Mouse (Mus musculus) naive thymus-derived CD4-positive, alpha-beta T cell, adult 2 months (primary cell): ENCODE data around the gene Sh3bp5l.
A peak's percentile ranks its signal among the peaks of the same experiment; 100 is the strongest.
"Not testable (repeated sequence)": the region's sequence is repeated elsewhere in the genome, so short reads cannot be mapped to it uniquely, and the experiment has no call there.

Source experiments
- DNase-seq: peaks from one replicate; pipeline ENCODE4 v3.0.0-alpha.2; 2011; ENCODE audit warnings: low read depth

Gene Sh3bp5l

DNA sequence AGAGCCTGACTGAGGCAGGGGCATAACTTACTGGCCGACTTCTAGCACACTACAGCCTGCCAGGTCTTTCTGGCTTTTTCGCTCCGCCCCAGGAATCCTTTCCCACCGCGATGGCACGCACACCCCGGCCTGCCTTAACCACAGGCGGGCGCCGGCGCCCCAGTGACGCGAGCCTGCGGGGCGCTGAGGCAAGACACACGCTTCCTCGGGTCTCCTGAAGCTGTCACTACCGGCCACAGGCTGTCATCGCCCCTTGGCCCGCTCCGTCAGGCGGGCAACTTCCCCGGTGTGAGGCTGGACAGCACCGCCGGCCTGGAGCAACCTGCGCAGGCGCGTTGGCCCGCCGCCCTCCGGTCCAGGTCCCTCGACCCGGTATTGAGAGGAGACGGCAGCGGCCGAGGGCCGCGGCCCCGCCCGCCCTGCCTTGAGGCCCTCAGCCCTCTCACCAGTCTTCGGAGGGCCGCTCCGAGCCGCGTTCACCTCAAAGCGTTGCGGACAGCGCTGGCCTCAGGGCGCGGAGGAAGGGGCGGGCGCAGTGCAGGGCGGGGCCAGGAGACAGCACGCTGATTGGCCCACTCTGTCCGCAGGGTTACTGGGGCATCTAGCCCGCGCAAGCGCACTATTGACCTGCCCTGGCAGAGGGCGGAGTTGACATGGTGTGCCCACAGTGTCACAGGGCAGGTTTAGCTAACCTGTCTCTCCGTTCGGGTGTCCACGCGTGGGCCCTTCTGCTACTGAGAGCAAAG, 7.5 kb upstream of the Sh3bp5l start:
- DNase-seq: peak; percentile 97

DNA sequence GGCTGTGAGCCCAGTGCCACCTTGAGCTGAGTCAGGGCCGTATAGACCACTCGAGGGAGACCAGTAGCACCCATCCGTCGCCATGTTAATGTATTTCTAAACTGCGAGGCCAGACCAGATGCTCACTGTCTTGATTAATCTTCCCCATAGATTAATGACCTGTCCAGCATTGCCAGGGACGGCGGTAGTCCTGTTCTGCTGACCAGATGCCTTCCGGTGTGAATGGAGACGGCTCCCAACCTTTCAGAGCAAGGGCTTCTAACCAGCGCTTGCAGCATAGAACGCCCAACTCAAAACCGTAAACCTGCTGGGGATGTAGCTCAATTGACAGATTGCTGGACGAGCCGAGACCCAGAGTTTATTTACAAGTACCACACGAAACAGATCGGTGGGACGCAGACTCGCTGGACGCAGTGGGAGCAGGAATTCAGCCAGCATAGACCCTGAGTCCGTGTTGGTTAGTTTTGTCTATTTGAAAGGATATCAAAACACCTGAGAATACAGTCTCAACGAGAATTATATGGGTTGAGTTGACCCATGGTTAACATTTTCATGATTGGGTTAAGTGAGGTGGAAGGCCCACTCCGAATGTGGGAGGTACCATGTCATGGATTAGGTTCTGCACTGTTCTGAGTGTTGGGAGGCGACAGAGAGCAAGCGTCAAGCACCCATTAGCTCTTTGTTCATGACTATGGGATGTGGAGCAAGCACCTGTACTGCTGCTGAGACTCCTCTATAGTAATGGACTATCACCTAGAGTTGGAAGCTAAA, 6.8 kb upstream of the Sh3bp5l start:
- DNase-seq: peak; percentile 34

GRCm38 (mm10) chr11:58324614-58325229, 5.8 kb upstream of the Sh3bp5l start:
- DNase-seq: no peak

DNA sequence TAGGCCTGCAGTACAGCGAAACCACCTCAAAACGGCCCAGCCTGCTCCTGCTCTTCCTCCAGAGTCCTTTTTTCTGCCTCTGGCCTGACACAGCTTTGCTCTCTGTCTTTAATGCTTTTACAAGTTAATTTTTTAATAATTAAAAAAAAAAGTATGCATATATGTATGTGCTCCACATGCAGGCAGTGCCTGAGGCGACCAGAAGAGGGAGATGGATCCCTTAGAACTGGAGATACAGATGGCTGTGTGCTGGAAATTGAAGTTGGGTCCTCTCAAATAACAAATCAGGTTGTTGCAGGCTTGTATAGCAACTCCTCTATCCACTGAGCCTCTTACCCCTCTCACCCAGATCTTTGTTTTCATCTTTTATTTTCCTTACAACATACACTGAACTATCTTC, 3.7 kb upstream of the Sh3bp5l start:
- peak; percentile 60 for DNase-seq

DNA sequence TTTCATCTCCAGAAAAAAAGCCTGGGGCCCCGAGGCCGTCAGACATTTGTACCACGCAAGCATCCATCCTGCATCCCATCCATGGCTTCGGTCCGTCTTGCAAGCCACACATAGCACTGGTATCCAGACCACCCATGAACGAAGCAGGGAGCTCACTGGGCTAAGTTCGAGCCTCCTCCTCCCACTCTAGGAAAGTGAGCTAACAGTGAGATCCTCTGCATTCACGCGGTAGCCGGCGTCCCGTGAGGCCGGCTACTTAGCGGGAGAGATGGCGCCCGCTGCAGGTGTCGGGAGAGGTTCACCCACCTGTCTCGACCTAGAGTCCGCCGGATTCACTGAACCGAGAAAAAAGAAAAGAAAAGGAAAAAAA, 633 bp upstream of the Sh3bp5l start:
- DNase-seq: no peak

- DNase-seq: no peak
Observed at GRCm38 (mm10) chr11:58331149-58331495, 598 bp downstream of the Sh3bp5l start.

DNA sequence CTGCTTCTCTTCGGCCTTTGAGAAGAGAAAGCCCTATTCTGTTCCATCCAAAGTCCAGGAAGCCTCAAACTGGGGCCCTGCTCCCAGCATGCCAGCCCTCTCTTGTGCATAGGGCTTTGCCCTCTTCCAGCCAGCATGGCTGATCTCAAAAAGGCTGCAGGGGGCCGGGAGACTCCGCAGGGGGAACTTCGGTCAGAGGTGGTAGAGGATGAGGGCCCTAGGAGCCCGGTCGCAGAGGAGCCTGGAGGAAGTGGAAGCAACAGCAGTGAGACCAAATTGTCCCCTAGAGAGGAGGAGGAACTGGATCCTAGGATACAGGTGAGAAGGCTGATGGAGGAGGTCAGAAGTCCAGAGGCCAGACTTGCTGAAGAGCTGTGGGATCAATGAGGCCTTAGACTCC, 1.0 kb downstream of the Sh3bp5l start:
- DNase-seq: no peak

DNA sequence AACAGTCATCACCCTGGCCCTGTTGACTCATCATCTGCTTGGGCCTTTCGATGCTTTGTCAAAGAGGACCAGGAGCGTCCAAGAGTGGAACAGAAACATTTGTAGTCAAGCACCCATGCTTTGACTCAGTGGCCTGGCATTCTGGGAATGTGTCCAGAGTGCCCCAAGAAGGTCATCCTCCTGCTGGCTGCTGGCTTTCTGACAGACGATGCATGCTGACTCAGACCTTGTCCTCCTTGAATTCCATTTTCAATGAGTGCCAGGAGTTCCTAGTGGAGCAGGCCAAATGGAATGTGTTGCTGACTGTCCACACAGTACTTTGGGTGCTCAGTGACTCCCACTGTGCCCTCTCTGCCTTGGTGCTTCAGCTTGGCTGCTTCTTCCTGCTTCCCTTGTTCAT, 4.2 kb downstream of the Sh3bp5l start:
- no peak for DNase-seq

GRCm38 (mm10) chr11:58346745-58347144, 16.2 kb downstream of the Sh3bp5l start:
- no peak for DNase-seq

GRCm38 (mm10) chr11:58350628-58351027, 20.1 kb downstream of the Sh3bp5l start:
- no peak for DNase-seq

DNA sequence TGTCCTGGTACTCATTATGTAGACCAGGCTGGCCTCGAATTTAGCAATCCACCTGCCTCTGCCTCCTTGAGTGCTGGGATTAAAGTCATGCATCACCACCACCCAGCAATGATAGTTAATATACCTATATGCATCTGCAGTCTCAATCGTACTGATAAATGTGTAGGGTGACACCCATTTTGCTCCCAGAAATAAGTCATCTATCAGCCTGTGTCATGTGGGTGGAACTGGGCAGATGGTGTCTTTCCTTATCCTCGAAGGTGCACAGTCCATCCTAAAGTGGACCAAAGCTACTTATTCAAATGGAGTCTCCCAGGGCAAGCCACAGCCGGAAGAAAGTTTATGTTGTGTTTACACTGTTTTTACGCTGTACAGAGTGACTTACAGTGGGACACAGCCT, 20.7 kb downstream of the Sh3bp5l start:
- no peak for DNase-seq

DNA sequence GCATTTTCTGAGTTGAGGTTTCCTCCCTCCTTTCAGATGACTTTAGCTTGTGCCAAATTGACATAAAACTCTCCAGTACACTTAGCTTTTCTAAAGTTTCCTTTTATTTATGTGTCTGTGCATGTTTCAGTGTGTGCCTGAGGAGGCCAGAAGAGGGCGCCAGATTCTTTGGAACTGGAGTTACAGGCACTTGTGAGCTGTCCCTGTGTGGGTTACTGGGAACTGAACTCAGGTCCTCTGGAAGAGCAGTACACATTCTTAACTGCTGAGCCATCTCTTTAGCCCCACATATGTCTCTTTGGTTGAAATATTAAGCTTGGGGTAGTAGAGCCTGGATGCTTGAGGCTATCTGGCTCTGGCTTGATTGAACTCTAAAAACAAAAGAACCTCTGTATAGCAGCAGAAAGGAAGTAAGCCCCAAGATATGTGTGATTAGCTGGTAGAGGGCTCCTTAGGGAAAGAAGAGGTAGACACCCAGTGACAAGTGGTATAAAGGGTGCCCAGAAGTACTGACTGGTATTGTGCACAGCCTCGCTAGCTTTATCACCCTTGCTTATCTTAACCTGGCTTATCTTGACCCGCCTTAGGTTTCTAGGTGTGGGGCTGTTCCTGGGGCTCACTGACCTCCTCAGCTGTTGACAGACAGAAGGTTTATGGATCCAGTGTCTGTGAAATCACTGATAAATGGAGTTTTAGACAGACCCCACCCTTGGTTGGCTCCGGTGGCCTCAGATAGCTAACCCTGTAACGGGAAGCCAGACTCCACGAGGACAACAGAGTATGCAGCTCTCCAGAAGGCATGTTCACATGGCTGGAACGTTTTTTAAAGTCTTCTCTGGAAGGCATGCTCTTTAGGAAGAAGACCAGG, 22.4 kb downstream of the Sh3bp5l start:
- DNase-seq: no peak

DNA sequence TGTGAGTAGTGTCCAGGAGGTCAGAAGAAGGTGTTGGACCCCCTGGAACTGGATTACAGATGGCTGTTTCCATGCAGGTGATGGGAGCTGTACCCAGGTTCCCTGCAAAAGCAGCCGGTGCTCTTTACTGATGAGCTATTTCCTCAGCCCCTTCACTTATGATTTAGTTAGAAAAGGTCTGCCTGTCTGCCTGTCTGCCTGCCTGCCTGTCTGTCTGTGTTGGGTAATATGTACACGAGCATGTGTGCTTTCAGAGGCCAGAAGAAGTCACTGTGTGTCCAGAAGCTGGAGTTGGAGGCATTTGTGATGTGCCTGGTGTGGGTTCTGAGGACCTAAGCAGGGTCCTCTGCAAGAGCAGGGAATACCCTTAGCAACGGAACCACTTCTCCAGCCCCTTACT, 23.2 kb downstream of the Sh3bp5l start:
- no peak for DNase-seq

GRCm38 (mm10) chr11:58354476-58354875, 24.0 kb downstream of the Sh3bp5l start:
- no peak for DNase-seq

GRCm38 (mm10) chr11:58354927-58355326, 24.4 kb downstream of the Sh3bp5l start:
- no peak for DNase-seq

DNA sequence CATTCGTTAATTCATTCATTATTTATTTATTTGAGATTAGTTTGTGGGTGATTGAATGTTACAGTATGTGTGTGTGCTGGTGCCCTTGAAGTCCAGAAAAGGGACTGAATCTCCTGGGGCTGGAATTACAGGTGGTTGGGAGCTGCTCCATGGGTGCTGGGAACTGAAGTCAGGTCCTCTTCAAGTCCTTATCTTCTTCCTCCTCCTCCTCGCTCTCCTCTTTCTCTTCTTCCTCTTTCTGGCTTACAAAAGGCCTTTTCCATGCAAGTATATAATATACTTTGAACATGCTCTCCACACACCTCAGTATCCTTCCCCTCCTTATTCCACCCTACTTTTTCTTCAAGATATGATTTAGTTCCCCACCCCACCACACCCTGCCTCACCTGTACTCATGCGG, 26.5 kb downstream of the Sh3bp5l start:
- DNase-seq: no peak

GRCm38 (mm10) chr11:58357844-58358534, 27.5 kb downstream of the Sh3bp5l start:
- no peak for DNase-seq

GRCm38 (mm10) chr11:58362562-58362961, 32.0 kb downstream of the Sh3bp5l start:
- DNase-seq: not testable (repeated sequence)

DNA sequence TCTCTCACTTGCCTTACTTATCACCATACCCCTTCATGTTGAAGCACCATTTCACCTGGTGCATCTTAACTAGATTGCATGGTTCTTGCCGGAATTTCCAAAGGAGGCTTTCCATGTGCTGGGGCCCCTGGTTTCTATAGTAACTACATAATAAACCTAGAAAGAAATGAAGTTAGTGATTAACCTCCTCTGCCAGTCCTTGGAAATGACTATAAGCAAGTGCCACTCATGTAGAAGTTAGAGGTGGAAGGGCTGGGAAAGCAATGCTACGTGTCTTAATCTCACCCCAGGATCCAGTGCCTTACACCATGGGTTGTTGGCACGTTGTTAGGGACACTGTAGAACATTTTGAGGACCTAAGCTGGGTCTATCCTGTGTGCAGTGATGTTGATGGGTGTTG, 33.9 kb downstream of the Sh3bp5l start:
- DNase-seq: no peak

DNA sequence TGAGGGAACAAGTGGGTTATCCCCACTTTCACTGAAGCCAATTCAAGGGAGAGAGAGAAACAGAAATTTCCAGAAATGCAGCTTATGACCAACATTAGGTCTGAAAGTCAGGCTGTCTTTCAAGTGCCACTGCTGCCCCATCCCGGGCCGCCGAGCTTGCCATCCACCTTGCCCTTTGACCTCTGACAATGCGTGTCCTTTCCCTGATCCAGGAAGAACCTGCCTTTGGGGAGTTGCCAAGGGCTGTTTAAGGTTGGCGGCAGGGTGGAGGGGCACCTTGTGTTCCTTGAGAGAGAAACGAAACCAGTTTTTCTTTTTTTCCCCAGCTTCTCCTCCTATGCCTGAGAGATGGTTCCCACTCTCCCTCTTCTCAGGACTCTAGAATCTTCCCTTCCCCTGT, 35.7 kb downstream of the Sh3bp5l start:
- DNase-seq: not testable (repeated sequence)

DNA sequence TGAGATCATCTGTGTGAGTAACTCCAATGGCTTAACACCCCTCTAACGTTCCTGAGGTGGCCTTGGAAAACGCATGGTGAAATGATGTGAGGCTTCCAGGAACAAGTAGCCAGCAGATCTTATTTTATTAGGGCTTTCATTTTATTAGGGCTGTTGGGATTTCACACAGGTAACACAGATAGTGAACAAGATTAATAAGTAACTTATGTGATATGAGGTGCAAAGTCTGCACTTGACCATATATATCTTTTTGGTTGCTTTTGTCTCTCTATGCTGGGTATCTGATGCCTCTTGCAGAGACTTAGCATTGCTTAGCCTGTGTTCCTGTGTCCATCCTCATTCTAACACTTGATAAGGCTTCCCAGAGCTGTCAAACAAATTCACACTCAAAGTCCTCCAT, 46.7 kb downstream of the Sh3bp5l start:
- DNase-seq: no peak

DNA sequence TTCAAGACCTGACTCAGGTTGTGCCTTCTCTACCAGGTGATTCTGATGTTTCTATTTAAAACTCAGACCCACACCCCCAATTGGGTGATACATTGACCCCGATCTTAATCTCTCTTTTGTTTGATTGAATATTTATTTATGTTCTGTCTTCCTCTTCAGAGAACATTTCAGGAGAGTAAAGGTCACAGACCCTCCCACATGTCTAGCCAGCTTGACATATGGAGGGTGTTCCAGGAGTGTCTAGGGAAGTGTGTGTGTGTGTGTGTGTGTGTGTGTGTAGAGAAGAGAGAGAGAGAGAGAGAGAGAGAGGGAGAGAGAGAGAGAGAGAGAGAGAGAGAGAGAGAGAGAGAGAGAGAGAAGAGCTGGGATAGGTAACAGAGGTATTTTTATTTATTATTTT, 47.2 kb downstream of the Sh3bp5l start:
- no peak for DNase-seq
